Mouse (Mus musculus): ENCODE measurements around the gene Mad1l1. TPM values are rescaled to one million over a fixed set of nuclear protein-coding genes. Genes with fewer than 3 reads are reported as not detected.

Mad1l1 gene
- polyA plus RNA-seq, 1 experiment from 2014 or later, result 32.2 TPM

DNA sequence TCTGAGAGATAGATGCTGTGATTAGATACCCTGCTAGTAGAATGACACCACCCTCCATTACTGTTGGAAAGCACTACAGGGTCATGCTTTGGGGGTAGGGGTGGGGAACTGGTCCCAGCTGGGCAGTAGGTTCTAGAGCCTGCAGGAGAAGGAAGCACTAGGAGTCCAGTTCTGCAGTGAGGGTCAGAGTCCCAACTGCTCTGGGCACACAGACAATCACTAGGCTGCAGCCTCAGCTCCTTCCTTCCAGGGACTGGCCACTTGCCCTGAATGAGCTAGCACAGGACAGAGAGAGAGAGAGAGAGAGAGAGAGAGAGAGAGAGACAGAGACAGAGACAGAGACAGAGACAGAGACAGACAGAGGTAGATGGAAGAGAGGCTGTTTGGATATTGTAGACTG lies 255.1 kb downstream of the Mad1l1 start:
- Histone ChIP-seq H3K27me3 (replicated peaks; ENCODE audit: control insufficient read depth, insufficient read depth, low read length) (no peaks in the 10 kb centered on the region), H3K4me1 (ENCODE audit: control insufficient read depth, insufficient read depth, low read depth, low read length) (peaks cover 9% of the 10 kb centered on the region), H3K4me2 (ENCODE audit: low read length) (no peak overlapping the region), H3K9ac (ENCODE audit: low read depth, low read length) (no peak overlapping the region), H3K4me3 (ENCODE audit: low read length) (no peak overlapping the region), H3K27ac (ENCODE audit: low read depth, low read length) (no peak overlapping the region), H3K36me3 (ENCODE audit: control insufficient read depth, insufficient read depth, low read length) (no peaks in the 10 kb centered on the region), H3K9me3 (ENCODE audit: control insufficient read depth, low read length) (no peaks in the 10 kb centered on the region)
- no peak for ATAC-seq

- Histone ChIP-seq H3K4me1 (ENCODE audit: control insufficient read depth, insufficient read depth, low read depth, low read length) (peaks cover 9% of the 10 kb centered on the region), H3K9me3 (ENCODE audit: control insufficient read depth, low read length) (no peaks in the 10 kb centered on the region), H3K9ac (ENCODE audit: low read depth, low read length) (no peak overlapping the region), H3K4me3 (ENCODE audit: low read length) (no peak overlapping the region), H3K4me2 (ENCODE audit: low read length) (no peak overlapping the region), H3K27me3 (replicated peaks; ENCODE audit: control insufficient read depth, insufficient read depth, low read length) (no peaks in the 10 kb centered on the region), H3K27ac (ENCODE audit: low read depth, low read length) (no peak overlapping the region), H3K36me3 (ENCODE audit: control insufficient read depth, insufficient read depth, low read length) (no peaks in the 10 kb centered on the region)
- 92% methylated on average over 11 of the region's 11 CpGs for WGBS
- ATAC-seq, result no peak
These were observed 255.9 kb downstream of the Mad1l1 start for GRCm38 (mm10) chr5:140065281-140065945.

DNA sequence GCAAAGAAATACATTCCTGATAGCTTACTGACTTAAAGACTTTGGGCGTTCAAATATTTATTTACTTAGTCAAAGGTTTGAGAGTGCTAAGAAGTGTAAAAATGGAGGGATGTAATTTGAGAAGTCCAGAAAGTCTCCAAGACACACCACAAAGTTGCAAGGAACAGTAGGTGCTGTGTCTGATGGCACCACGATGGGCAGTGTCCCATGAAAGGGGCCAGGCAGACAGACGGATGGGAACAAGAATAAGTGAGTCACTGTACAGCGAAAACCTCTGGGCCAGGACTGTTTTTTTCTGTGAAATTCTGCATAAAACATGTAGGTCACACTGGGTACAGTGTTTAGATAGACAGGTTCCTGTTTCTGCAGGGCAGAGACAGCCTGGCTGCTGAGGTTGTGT lies 256.8 kb downstream of the Mad1l1 start:
- Histone ChIP-seq H3K4me2 (ENCODE audit: low read length) (no peak overlapping the region), H3K9me3 (ENCODE audit: control insufficient read depth, low read length) (no peaks in the 10 kb centered on the region), H3K27ac (ENCODE audit: low read depth, low read length) (no peak overlapping the region), H3K4me1 (ENCODE audit: control insufficient read depth, insufficient read depth, low read depth, low read length) (peaks cover 9% of the 10 kb centered on the region), H3K4me3 (ENCODE audit: low read length) (no peak overlapping the region), H3K27me3 (replicated peaks; ENCODE audit: control insufficient read depth, insufficient read depth, low read length) (no peaks in the 10 kb centered on the region), H3K9ac (ENCODE audit: low read depth, low read length) (no peak overlapping the region), H3K36me3 (ENCODE audit: control insufficient read depth, insufficient read depth, low read length) (no peaks in the 10 kb centered on the region)
- 82% methylated on average over 4 of the region's 4 CpGs for WGBS
- ATAC-seq, result no peak

- no peaks in the 10 kb centered on the region for H3K27me3 ChIP-seq (replicated peaks; ENCODE audit: control insufficient read depth, insufficient read depth, low read length)
- H3K4me1 ChIP-seq (ENCODE audit: control insufficient read depth, insufficient read depth, low read depth, low read length), result peaks cover 4% of the 10 kb centered on the region; the same call in 1 of the 2 replicates
- no peaks in the 10 kb centered on the region for H3K36me3 ChIP-seq (ENCODE audit: control insufficient read depth, insufficient read depth, low read length)
- H3K9me3 ChIP-seq (ENCODE audit: control insufficient read depth, low read length), result no peaks in the 10 kb centered on the region
- 97% methylated on average over 3 of the region's 3 CpGs for WGBS
- no peak overlapping the region for H3K27ac ChIP-seq (ENCODE audit: low read depth, low read length)
- no peak for ATAC-seq
- H3K4me3 ChIP-seq (ENCODE audit: low read length), result no peak overlapping the region
- no peak overlapping the region for H3K4me2 ChIP-seq (ENCODE audit: low read length)
- no peak overlapping the region for H3K9ac ChIP-seq (ENCODE audit: low read depth, low read length)
These were observed 258.5 kb downstream of the Mad1l1 start for GRCm38 (mm10) chr5:140062828-140063227.

DNA sequence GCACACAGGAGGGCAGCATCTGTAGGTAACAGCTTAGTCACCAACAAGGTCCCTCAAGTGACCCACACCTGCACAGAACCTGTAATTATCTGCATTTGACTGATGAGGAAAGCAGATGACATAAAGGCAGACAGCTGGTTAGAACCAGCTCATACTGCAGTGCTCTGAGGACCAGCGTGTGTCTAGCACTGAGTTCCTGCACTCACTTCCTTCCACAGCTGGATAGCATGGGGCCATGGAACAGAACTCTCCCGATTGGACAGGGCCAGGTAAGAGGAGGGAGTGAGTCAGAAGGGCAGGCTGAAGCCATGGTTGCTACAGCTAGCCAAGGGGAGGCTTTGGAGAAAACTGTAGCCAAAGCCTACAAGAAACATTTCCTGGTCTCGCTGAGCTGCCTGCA lies 259.0 kb downstream of the Mad1l1 start:
- no peak for ATAC-seq
- no peak overlapping the region for H3K9ac ChIP-seq (ENCODE audit: low read depth, low read length)
- H3K4me1 ChIP-seq (ENCODE audit: control insufficient read depth, insufficient read depth, low read depth, low read length), result peaks cover 4% of the 10 kb centered on the region; the same call in 1 of the 2 replicates
- 82% methylated on average over 3 of the region's 3 CpGs for WGBS
- no peaks in the 10 kb centered on the region for H3K27me3 ChIP-seq (replicated peaks; ENCODE audit: control insufficient read depth, insufficient read depth, low read length)
- H3K4me2 ChIP-seq (ENCODE audit: low read length), result no peak overlapping the region
- no peaks in the 10 kb centered on the region for H3K36me3 ChIP-seq (ENCODE audit: control insufficient read depth, insufficient read depth, low read length)
- H3K9me3 ChIP-seq (ENCODE audit: control insufficient read depth, low read length), result no peaks in the 10 kb centered on the region
- H3K27ac ChIP-seq (ENCODE audit: low read depth, low read length), result no peak overlapping the region
- no peak overlapping the region for H3K4me3 ChIP-seq (ENCODE audit: low read length)

GRCm38 (mm10) chr5:140061296-140061879 lies 260.0 kb downstream of the Mad1l1 start:
- Histone ChIP-seq H3K27me3 (replicated peaks; ENCODE audit: control insufficient read depth, insufficient read depth, low read length) (no peaks in the 10 kb centered on the region), H3K36me3 (ENCODE audit: control insufficient read depth, insufficient read depth, low read length) (no peaks in the 10 kb centered on the region), H3K4me1 (ENCODE audit: control insufficient read depth, insufficient read depth, low read depth, low read length) (peaks cover 4% of the 10 kb centered on the region; the same call in 1 of the 2 replicates), H3K9ac (ENCODE audit: low read depth, low read length) (no peak overlapping the region), H3K9me3 (ENCODE audit: control insufficient read depth, low read length) (no peaks in the 10 kb centered on the region), H3K27ac (ENCODE audit: low read depth, low read length) (no peak overlapping the region), H3K4me2 (ENCODE audit: low read length) (no peak overlapping the region), H3K4me3 (ENCODE audit: low read length) (no peak overlapping the region)
- peak; percentile 81 for ATAC-seq
- 36% methylated on average over 6 of the region's 6 CpGs for WGBS

- Histone ChIP-seq H3K27ac (ENCODE audit: low read depth, low read length) (no peak overlapping the region), H3K4me1 (ENCODE audit: control insufficient read depth, insufficient read depth, low read depth, low read length) (no peaks in the 10 kb centered on the region; the same call in 1 of the 2 replicates), H3K4me3 (ENCODE audit: low read length) (no peak overlapping the region), H3K9me3 (ENCODE audit: control insufficient read depth, low read length) (no peaks in the 10 kb centered on the region), H3K27me3 (replicated peaks; ENCODE audit: control insufficient read depth, insufficient read depth, low read length) (no peaks in the 10 kb centered on the region), H3K36me3 (ENCODE audit: control insufficient read depth, insufficient read depth, low read length) (no peaks in the 10 kb centered on the region), H3K4me2 (ENCODE audit: low read length) (no peak overlapping the region), H3K9ac (ENCODE audit: low read depth, low read length) (no peak overlapping the region)
- WGBS, result 81% methylated on average over 3 of the region's 3 CpGs
- no peak for ATAC-seq
These were observed 265.1 kb downstream of the Mad1l1 start for GRCm38 (mm10) chr5:140056291-140056690.

DNA sequence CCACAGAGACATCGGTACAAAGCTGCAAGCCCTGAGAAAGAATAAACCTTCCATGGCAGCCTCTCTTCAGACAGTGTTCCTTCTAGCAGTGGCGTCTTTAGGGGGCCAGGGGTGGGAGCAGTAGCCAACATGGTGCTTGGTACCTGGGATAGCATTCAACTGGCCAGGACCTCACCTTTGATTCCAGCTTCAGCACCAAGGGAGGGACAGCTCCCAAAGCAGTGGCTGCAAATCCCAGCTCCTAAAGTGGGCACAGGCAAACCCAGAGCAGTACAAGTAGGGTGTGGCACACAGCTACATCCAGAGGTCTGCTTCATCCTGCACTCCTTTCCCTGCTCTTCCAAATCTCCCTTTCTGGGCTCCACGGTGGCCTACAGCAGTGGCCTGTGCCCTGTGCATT lies 265.9 kb downstream of the Mad1l1 start:
- H3K9me3 ChIP-seq (ENCODE audit: control insufficient read depth, low read length), result no peaks in the 10 kb centered on the region
- no peak overlapping the region for H3K4me3 ChIP-seq (ENCODE audit: low read length)
- no peak overlapping the region for H3K9ac ChIP-seq (ENCODE audit: low read depth, low read length)
- 68% methylated on average over 3 of the region's 3 CpGs for WGBS
- no peaks in the 10 kb centered on the region for H3K4me1 ChIP-seq (ENCODE audit: control insufficient read depth, insufficient read depth, low read depth, low read length)
- no peaks in the 10 kb centered on the region for H3K27me3 ChIP-seq (replicated peaks; ENCODE audit: control insufficient read depth, insufficient read depth, low read length)
- H3K4me2 ChIP-seq (ENCODE audit: low read length), result no peak overlapping the region
- H3K27ac ChIP-seq (ENCODE audit: low read depth, low read length), result no peak overlapping the region
- no peaks in the 10 kb centered on the region for H3K36me3 ChIP-seq (ENCODE audit: control insufficient read depth, insufficient read depth, low read length)
- ATAC-seq, result no peak

DNA sequence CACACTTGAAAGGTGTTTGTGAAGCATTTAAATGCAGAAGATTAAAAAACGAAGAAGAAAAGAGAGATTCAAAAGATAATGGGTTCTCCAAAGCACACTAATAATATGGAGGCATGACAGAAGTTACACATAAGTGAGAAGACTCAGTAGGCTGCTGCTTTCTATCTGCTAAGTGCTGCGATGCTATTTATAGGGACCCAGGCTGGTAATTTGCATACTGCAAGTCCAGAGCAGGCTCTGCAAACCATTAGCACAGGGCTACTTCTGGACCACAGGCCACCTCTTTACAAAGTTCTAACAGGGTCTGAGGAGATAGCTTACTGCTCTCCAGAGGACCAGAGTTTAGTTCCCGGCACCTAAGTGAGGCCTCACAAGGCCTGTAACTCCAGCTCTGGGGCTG lies 267.7 kb downstream of the Mad1l1 start:
- ATAC-seq, result no peak
- Histone ChIP-seq H3K27me3 (replicated peaks; ENCODE audit: control insufficient read depth, insufficient read depth, low read length) (no peaks in the 10 kb centered on the region), H3K36me3 (ENCODE audit: control insufficient read depth, insufficient read depth, low read length) (no peaks in the 10 kb centered on the region), H3K9me3 (ENCODE audit: control insufficient read depth, low read length) (no peaks in the 10 kb centered on the region), H3K4me3 (ENCODE audit: low read length) (no peak overlapping the region), H3K27ac (ENCODE audit: low read depth, low read length) (no peak overlapping the region), H3K9ac (ENCODE audit: low read depth, low read length) (no peak overlapping the region), H3K4me1 (ENCODE audit: control insufficient read depth, insufficient read depth, low read depth, low read length) (no peaks in the 10 kb centered on the region), H3K4me2 (ENCODE audit: low read length) (no peak overlapping the region)
- WGBS, result 79% methylated on average over 3 of the region's 3 CpGs
